Mouse (Mus musculus) urinary bladder, postnatal 36 days (tissue): ENCODE data around the gene Zmynd8.

Source experiments
- DNase-seq, 2 experiments: peaks; one replicate each; pipeline ENCODE4 v3.0.0; 2022; ENCODE audit warnings: low spot score in 2 of 2, mixed read lengths in 1 of 2

Gene Zmynd8

DNA sequence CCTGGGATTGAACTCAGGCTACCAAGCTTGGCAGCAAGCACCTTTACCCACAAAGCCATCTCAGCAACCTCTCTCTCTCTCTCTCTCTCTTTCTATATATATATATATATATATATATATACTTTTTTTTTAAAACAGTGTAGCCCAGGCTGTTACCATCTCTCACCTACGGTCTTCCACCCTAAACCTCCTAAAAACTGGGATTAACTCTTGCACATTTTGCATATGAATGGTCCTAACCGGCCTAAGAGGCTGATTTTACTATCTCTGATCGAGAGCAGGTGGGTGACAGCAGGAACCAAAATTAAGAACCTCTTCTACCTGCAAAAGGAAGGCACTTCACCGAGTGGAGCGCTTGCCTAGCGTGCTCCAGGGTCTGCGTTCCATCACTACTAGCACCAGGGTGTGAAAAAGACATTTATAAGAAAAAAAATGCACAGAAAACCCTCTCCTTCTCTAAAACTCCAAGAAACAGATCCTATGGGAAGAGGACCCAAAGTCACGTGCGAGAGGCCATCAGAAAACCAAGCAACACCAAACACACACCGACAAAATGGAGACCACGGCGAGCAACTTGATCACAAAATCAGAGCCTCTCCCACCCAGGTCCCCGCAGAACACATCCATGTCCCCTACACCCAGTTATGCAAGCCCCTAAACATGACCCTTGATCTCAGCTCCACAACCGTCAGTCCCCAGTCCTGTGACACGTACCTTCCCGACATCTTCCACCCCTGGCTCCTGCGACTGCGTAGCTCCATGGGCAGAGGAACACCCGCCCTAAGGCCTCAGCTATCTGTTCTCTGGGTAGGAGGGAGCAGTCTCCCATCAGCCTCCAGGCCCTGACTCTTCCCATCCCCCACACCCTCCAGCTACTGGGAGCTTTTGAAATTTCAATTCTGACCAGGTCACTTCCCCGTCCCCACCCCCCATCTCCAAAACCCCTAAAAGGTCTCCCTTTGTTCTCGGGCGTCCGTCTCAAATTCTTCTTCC, at the start of gene Zmynd8:
Gene Zmynd8, minus strand, starts transcription at position 815 of the 993 bp plus-strand sequence.
- DNase-seq: no peak

DNA sequence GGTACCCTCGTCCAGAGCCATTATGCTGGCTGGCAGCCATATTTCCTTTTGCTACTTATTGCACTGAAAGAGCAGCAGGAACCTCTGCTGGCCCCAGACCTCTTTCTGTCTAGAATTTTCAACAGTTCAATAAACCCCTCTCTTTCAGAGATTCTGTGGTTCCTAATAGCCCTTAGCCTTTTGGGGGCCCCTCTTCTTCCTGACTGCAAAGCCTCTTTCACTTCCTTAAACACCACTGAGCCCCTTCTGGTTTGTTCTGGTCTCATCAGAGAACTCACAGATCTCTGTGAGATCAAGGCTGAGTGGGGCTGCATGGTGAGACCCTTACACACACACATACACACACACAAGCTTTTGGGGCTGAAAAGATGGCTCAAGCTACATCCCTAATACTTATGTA, 49.2 kb upstream of the Zmynd8 start:
- no peak for DNase-seq

DNA sequence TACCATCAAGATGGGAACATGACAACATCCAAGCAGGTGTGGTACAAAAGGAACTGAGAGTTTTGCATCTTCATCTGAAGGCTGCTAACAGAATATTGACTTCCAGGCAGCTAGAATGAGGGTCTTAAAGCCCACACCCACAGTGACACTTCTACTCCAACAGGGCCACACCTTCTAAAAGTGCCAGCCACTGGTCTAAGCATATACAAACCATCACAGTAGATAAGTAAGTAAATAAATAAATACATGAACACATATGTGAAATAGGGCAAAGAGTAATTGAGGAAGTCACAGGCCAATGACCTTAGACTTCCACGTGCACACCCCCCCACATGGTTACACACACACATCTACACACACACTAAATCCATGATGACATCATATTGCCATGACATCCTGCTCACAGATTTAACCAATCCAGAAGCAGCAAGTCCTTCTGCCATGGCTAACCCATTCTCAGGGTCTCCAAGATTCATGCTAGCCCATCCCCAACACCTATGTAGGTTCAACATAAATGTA, 47.3 kb upstream of the Zmynd8 start:
- no peak for DNase-seq

DNA sequence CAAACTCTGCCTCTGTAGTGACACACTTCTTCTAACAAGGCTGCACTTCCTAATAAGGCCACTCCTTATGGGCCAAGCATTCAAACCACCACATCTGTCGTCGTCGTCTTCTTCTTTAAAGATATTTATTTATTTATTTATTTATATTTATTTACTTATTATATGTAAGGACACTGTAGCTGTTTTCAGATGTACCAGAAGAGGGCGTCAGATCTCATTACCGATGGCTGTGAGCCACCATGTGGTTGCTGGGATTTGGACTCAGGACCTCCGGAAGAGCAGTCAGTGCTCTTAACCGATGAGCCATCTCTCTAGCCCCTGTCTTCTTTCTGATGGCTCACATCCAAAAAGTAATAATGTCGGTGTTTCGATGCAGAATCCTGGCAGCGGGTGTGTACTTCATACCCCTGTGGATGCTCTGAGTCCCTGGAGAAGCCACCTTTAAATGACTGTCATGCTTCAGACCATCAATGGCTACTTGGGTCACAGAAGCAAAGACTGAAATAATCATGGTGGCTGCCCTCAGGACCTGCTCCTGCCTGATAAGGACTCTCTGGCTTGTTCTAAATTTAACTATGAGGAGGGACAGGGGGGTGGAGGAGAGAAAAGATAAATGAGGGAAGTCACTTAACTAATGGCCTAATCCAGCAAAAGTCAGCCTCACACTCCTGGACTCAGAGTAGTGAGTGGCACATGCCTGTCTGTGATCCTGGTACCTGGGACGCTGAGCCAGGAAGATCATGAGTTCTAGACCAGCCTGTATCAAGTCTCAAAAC, 45.9 kb upstream of the Zmynd8 start:
- DNase-seq: no peak

DNA sequence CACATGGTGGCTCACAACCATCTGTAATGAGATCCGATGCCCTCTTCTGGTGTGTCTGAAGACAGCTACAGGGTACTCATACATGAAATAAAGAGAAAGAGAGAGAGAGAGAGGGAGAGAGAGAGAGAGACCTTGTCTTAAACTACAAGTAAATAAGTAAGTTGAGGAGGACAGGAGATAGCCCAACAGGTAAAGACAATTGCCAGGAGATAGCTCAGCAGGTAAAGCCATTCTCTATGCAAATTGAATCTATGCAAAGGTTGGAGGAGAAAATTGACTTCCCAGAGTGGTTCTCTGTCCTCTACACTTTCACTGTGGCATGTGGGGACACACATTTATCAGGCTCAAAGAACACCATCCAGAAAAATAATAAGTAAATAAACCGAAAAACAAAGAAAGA, 44.3 kb upstream of the Zmynd8 start:
- no peak for DNase-seq

DNA sequence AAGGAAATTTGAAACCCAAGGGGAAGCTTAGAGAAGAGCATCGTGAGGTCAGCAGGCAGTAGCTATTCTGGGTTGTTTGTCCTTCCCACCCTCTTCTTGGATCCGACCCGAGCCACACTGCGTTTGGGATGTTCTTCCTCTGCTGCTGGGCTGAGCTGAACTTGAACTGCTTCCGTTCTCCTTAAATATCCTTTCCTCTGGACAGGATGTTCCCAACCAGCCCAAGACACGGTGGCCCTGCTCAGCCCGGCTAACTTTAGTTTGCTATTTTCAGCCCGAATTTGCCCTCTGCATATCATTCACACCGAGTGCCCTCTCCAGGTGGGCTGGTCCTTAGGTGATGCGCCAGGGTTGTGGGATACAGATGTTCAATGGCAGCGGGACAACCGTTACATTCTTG, 37.3 kb upstream of the Zmynd8 start:
- DNase-seq: peak in 1 of 2 experiments; percentile 47

DNA sequence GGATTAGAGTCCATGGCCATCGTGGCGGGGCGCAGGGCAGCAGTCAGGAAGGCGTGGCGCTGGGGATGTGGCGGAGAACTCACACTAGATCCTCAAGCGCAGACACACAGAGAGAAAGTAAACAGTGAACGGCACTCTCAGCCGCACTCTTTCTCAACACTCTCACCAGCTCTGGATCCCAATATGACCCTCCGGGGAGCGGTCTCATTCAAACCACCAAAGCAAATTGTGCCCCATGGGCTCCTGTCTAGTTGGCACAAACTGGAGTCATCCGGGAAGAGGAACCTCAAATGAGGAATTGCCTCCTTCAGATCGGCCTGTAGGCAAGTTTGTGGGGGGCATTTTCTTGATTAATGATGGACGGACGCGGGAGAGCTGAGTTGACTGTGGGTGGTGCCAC, 28.9 kb upstream of the Zmynd8 start:
- DNase-seq: no peak

DNA sequence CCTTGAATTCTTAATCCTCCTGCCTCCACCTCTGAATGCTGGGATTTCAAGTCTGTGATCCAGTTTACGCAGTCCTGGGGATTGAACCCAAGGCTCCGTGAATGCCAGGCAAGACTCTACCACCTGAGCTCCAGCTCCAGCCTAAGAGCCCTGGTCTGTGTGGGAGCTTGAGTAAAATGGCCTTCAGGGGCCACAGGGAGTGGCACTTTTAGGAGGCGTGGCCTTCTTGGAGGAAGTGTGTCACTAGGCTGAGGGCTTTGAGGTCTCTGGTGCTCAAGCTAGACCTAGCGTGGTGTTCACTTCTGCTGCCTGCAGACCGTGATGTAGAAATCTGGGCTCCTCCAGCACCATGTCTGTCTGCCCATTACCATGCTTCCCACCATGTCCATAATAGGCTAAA, 27.4 kb upstream of the Zmynd8 start:
- no peak for DNase-seq

DNA sequence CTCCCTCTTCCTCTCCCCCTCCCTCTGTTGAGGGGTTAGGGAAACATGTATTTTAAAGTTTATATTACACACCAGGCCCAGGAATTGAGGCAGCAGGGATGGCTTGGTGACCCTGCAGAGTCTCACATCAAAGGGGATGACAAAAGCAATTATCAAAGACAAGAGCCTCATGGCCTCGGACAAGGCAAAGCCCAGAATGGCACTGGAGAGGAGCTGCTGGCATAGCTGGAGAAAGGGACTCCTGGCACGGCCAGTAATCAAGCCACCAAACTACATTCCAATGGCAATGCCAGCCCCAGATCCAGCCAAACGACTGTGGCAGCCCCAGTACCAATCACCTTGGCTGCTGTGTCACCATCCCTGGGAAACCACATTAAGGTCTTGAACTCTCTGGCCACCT, 26.3 kb upstream of the Zmynd8 start:
- DNase-seq: no peak

DNA sequence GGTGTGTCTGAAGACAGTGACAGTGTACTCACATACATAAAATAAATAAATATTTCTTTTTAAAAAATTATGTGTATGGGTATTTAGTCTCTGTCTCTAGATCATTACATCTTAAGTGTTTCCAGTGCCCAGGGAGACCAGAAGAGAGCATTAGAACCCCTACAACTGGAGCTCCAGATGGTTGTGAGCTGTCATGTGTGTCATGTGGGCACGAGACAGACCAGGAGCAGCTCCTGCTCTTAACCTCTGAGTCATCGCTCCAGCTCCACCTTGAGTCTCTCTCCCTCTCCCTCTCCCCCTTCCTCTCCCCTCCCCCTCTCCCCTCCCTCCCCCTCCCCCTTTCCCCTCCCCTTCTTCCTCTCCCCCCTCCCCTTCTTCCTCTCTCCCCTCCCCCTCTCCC, 25.9 kb upstream of the Zmynd8 start:
- DNase-seq: no peak

DNA sequence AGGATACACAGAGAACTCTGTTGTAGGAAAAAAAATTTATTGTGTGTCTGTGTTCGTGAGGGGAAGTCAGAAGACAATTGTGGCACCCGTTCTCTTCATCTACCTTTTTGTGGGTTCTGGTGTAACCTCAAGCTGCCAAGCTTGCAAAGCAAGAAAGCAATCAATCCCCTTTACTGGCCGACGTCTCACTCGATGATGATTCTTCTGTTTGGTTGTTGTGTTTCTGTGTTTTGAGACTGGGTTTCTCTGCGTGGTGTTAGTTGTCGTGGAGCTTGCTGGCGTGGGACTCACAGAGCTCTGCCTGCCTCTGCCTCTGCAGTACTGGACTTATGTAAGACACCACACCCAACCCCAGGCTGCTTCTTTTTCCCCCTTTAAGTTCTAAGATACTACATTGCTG, 24.9 kb upstream of the Zmynd8 start:
- no peak for DNase-seq

DNA sequence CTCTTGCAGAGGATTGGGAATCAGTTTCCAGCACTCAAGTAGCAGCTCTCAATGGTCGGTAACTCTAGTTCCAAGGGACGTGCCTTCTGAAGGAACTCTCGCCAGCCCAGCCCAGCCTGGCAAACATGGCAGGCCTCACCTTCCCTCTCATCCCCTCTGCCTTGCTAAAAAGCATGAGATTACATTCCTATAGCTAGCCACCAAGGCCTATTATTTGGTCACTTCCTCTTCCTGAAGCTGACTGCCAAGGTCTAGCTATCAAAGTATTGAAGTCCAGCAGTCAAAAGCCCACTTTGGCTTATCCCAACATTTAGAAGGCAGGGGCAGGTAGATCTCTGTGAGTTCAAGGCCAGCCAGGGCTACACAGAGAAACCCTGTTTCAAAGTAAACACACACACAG, 24.2 kb upstream of the Zmynd8 start:
- no peak for DNase-seq

DNA sequence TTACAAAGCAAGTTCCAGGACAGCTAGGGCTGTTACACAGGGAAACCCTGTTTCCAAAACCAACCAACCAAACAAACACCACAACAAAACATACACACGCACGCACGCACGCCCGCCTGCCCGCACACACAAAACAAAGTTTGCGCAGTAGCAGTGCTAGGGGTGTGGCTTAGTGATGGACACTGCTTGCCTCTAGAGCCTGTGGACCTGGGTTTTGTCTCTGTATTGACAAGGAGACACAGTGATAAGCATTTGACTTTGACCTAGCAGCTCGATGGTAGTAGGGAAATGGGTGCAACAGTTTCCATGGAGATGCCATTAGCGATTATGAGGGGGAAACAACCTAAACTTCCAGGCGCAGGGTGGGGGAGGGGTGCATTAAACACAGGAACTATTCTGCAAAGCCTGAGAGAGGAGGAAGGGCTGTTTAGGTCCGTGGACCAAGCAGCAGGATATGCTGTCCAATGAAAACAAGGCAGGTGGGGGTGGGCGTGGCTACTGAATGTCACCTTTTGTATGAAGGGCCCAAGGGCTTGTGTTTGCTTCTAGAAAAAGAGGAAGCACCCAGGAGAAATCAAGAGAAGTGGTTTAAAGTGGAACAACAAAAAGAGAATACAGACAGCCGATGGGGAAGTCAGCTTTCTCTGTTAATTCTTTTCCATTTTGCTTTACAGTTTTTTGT, 23.4 kb upstream of the Zmynd8 start:
- DNase-seq: no peak

DNA sequence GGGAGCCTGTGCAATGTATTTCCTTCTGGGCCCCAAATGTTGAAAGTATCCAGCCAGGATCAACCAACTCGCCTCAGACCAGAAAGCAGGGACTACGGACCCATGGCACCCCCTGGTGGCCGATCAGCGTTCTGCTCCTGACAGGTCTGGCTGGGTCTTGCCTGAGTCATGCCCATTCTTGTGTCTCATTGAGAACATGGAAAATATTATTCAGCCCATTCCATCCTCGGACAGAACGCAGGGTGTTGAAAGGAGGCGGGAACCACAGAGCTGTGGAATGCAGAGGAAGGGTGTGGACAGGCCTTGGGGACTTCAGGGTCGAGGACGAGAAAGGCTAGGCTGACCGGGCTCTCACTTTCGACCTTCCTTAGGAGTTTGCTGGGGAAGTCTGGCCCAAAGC, 15.5 kb upstream of the Zmynd8 start:
- peak; percentile 97 for DNase-seq

DNA sequence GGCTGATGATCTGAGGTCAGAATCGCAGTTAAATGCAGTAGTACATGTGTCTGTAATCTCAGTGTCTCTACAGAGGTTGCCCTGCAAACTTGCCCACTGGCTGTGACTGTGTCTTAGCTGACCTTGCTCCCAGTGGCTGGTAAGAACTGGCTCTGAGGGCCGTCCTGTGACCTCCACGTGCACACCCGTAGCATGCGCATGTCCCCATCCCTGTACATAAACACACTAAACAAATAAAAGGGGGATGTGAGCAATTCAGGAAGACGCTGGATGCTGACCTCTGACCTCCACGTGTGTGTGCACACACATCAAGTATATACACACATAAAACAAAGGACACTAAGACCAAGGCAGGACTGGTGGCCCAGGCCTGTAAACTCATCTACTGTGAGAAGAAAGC, 14.3 kb upstream of the Zmynd8 start:
- no peak for DNase-seq

DNA sequence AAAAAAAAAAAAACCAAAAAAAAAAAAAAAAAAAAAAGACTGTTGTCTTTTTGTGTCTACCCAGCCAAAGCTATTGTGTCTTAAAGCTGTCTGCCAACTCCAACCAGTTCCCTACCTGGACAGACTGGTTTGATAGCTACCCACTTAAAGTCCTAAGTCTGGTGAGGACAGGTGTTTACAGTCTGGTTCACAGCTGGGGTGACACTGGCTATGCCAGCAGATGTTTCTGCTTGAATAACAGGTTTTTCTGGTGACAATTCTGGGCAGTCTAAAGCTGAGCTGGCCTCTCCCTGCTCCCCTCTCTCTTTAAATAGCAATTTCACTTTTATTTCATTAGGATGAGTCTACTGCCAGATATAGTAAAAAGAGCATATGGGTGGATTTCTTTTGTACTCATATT, 10.9 kb upstream of the Zmynd8 start:
- peak in 1 of 2 experiments; percentile 44 for DNase-seq

DNA sequence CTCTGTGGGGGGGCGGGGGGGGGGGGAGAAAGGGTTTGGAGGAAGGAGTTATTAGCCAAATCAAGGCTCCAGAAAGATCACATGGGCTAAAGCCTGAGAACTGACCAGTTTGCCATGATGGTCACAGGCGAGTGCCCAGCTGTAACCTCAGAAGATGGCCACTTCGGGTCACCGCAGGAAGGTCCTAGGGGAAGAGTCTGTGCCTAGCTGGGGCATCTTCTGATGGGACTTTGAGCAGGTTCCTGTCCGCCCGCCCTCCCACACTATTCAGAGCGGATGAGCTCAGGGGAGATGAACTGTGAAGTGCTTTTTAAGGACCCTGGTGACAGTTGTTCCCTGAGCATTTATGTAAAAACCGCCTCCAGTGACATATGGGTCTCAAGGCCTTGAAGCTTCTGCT, 8.4 kb upstream of the Zmynd8 start:
- DNase-seq: no peak

DNA sequence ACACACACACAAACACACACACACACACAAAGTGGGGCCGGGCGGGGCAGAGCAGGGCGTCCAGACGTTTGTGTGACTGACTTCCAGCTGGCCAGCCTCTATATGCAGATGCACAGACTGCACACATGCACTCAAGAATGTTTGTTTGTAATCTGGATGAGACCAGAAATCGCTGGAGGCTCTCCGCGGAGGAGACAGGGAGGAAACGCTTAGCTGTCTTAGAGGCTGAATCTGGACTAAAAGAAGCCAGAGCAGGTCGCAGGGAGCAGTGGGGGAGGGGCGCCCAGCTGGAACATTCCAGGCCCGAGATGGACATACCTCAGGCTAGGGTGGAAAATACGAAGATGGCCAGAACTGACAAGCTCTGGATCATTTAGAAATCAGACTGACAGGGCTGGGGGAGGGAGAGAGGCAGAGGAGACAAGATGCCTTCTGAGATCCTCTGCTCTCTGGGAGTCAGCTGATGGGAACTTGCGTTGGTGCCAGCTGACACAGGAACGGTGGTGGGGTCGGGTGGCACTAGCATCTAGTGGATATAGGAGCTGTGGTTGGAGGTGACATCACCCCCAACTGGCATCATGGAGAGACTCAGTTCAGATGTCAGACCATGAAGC, 7.6 kb upstream of the Zmynd8 start:
- no peak for DNase-seq

DNA sequence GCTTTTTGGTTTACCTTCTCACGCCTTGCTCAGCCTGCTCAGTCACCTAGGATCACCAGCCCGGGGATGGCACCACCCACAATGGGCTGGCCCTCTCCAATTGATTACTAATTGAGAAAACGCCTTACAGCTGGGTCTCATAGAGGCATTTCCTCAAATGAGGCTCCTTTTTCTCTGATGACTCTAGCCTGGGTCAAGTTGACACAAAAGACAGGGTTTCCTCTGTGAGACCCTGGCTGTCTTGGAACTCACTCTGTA, 2.2 kb upstream of the Zmynd8 start:
- DNase-seq: no peak

DNA sequence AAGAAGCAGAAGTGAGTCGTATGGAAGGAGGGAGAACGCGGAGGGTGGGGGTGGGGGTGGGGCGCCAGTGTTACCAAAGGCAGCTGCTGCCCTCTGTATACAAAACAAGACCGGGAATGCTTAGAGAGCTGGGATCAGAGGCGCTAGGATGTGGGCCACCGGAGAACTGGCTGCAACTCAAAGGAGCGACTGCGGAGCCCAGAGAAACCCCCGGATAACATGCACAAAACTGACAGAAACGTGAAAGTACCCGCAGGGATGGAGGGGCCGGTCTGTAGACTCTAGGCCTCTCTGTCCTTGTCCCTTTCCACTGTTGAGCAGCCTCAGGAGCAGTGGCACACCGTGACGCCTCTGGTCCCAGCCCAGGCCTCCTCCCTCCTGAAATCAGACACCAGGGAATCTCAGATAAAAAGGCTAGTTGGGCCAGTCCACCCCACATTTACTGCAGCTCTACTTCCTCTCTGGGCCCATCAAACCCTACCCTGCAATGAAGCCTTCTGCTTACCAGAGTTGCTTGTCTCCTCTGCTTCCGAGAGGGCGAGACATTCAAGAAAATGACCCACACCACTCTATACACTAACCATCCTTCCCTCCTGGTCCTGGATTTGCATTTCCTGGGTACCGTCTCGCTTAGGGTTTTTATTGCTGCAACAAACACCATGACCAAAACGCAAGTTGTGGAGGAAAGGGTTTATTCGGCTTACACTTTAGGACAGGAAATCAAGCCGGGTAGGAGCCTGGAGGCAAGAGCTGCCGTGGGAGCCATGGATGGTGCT, 1.7 kb upstream of the Zmynd8 start:
- peak in 1 of 2 experiments; percentile 51 for DNase-seq

DNA sequence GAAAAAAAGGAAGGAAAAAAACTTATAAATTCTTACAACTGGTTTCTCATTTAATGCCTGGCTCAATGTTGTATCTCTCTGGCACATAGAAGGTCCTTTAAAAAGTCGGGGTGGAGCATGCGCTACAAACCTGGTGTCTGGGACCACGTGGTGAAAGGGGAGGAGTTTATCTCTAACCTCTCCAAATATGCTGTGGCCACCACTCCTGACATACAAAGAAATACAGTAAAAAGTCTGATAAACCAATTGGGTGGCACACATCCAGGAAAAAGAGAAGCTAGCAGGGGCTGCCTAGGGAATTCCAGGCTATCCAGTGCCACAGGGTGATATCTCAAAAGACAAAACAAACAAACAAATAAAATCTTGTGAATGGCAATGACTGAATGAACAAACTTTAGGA, 1.1 kb upstream of the Zmynd8 start:
- no peak for DNase-seq
